Mouse (Mus musculus) hindlimb bud, embryonic 11.5 days (tissue): ENCODE results near the gene Klri2.
"Not testable (repeated sequence)": the region's sequence is repeated elsewhere in the genome, so short reads cannot be mapped to it uniquely, and the experiment has no call there.

Source experiments
- DNase-seq: peaks from one replicate; pipeline ENCODE4 v3.0.0-alpha.2; 2012; ENCODE audit warnings: low read depth, low spot score; ENCODE audit errors: extremely low spot score

Gene Klri2

GRCm38 (mm10) chr6:129740069-129740721, at the start of gene Klri2:
Klri2 (minus strand) TSS chr6:129740484.
- no peak for DNase-seq

GRCm38 (mm10) chr6:129784170-129784569, 43.9 kb upstream of the Klri2 start, which contains the start of gene Gm156:
Gm156 (minus strand) TSS chr6:129784270.
- not testable (repeated sequence) for DNase-seq

DNA sequence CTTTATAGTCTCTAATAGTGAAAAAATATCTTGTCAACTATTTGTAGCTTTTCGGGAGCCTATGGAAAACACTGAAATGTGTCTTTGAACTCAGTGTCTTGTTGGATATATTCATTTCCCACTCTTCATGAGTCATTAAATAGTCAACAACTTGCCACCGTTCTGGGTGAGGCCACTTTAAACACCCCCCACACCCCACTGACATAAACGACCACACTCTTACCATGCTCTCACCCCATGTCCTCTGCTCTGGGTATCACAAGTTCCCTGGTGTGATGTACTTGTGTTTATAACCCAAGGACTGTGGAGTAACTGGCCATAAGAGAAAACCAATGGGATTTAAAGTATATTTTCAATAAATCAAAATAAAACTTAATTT, 7.4 kb upstream of the Klri2 start:
- no peak for DNase-seq

DNA sequence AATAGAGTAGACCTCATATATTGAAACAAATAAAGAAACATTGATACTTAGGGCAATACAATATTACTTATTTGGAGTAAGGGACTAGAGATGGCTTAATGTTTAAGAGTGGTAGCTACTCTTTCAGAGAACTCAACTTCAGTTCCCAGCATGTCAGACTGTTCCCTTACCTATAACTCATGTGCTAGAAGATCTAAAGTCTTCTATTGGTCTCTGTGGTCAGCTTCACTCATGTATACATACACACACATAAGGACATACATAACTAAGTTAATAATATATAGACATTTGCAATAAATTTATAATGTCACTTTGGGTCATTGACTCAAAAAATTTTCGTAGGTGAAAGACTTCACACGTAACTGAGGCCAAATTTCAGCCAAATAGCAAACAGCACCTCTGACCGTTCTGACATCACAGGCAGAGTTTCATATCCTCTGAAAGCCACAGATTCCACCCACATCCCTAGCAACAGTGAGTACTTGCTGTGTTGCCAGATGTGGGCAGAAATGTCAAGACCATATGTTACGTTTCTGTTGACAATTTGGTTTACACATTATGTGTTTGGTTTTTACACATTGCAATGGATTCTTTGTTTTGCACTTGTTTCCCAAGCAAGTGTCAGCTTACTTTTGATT, 6.9 kb upstream of the Klri2 start:
- DNase-seq, result no peak

- DNase-seq, result no peak
These were observed 5.9 kb upstream of the Klri2 start for GRCm38 (mm10) chr6:129746151-129746550.

DNA sequence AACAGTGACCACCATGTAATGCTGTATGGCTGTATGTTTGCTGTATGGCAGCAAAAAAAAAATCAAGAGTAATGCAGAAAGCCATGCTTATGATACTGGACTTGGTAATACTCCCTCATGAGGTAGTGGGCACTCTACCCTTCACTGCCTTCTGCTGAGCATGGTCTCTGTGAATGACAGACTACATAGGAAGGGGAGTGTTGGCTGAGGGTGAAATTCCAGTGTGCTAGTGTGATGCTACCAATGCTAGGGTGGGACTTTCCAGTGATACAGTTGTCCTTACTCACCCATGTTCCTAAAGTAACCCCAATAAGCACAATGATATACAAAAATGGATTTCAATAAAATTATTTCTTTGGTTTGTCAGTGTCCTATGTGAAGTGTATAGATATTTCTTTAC, 3.9 kb downstream of the Klri2 start:
- DNase-seq, result no peak

GRCm38 (mm10) chr6:129727237-129727636, 13.0 kb downstream of the Klri2 start:
- DNase-seq, result no peak

GRCm38 (mm10) chr6:129721390-129721789, 18.9 kb downstream of the Klri2 start:
- DNase-seq, result no peak

- no peak for DNase-seq
These were observed 19.8 kb downstream of the Klri2 start for GRCm38 (mm10) chr6:129720487-129720886.

GRCm38 (mm10) chr6:129717032-129717431, 23.3 kb downstream of the Klri2 start, which contains the start of gene Klri1:
Klri1 (minus strand) TSS chr6:129717132.
- no peak for DNase-seq

GRCm38 (mm10) chr6:129713566-129713965, 26.7 kb downstream of the Klri2 start:
- DNase-seq, result no peak

GRCm38 (mm10) chr6:129691436-129691835, 48.8 kb downstream of the Klri2 start:
- DNase-seq, result not testable (repeated sequence)

DNA sequence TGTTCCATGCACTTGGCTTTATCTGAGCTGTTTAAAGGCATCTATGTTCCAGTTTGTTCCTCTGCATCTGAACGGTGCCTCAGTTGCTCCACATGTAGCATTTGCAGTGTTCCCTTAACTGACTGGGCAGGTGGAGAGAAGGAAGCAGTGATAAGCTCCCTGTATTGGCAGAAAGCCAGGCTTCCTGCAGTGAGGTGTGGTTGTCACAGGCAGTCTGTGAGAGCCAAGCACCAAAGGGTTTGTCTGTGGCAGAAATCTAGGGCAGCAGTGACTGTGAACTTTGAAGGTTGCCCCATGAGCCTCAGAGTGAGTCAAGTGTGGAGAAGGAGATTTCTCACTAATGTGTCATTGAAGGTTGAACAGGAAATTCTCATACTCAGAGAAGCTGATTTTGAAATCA, 59.9 kb downstream of the Klri2 start:
- no peak for DNase-seq
